Mouse (Mus musculus) E14TG2a.4 (cell line): Measurements from ENCODE around the gene Sema6b.
"Not testable (repeated sequence)": the region's sequence is repeated elsewhere in the genome, so short reads cannot be mapped to it uniquely, and the experiment has no call there.

Source experiments
- H3K27me3 ChIP-seq: 2 replicates; pipeline ENCODE4 v1.6.1; 2014; ENCODE audit warnings: low read length, control low read depth; ENCODE audit not compliant: insufficient read depth
- H3K36me3 ChIP-seq: 2 replicates; pipeline ENCODE4 v1.6.1; 2014; ENCODE audit warnings: low read length, control low read depth; ENCODE audit not compliant: insufficient read depth
- H3K4me1 ChIP-seq: replicated peaks from 2 replicates; pipeline ENCODE4 v1.6.1; 2014; ENCODE audit warnings: low read depth, low read length, control low read depth
- H3K4me3 ChIP-seq: replicated peaks from 2 replicates; pipeline ENCODE4 v1.5.1; 2014; ENCODE audit warnings: mild to moderate bottlenecking, low read length
- H3K9me3 ChIP-seq: 2 replicates; pipeline ENCODE4 v1.6.1; 2014; ENCODE audit warnings: low read length, control low read depth
- CTCF ChIP-seq: conservative IDR thresholded peaks from 2 replicates; pipeline ENCODE4 v1.5.1; 2014; ENCODE audit warnings: low read length
- NANOG ChIP-seq: IDR thresholded peaks from 2 replicates; pipeline ENCODE4 v1.6.1; 2014; ENCODE audit warnings: borderline replicate concordance, low read length, mixed read lengths
- POU5F1 ChIP-seq: IDR thresholded peaks from 2 replicates; pipeline ENCODE4 v1.6.1; 2014; ENCODE audit warnings: low read length, borderline replicate concordance

Sema6b gene

DNA sequence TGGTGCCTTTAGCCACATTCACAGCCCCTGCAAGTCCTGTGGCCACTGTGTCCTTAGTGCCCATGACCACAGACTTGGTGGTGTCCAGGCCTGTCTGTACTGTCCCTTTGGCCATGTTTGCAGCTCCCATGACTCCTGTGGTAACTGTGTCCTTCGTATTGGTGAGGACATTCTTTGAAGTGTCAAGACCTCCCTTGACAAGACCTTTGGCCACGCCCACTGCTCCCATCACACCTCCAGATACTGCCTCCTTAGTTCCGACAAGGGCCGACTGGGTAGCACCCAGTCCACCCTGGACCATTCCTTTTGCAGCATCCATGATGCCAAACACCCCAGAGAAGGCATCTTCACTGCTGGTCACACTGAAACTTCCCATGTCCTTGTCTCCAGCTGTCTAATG, 33.2 kb downstream of the Sema6b start:
- peaks cover 6% of the 10 kb centered on the region for H3K4me1 ChIP-seq
- H3K36me3 ChIP-seq = peaks cover 22% of the 10 kb centered on the region
- H3K9me3 ChIP-seq = no peaks in the 10 kb centered on the region
- H3K4me3 ChIP-seq = no peak overlapping the region
- no peak for TF ChIP-seq CTCF
- TF ChIP-seq NANOG = no peak
- no peak for TF ChIP-seq POU5F1
- no peaks in the 10 kb centered on the region for H3K27me3 ChIP-seq

DNA sequence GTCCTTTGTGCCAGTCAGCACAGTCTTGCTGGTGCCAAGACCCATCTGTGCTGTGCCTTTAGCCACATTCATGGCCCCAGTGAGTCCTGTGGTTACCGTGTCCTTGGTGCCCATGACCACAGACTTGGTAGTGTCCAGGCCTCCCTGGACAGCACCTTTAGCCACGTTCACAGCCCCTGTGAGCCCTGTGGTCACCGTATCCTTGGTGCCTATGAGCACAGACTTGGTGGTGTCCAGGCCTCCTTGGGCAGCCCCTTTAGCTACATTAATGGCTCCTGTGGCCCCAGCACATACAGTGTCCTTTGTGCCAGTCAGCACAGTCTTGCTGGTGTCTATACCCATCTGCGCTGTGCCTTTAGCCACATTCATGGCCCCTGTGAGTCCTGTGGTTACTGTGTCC, 33.7 kb downstream of the Sema6b start:
- not testable (repeated sequence) for H3K9me3 ChIP-seq, H3K4me3 ChIP-seq, H3K4me1 ChIP-seq, H3K27me3 ChIP-seq
- peaks cover 28% of the 10 kb centered on the region for H3K36me3 ChIP-seq

DNA sequence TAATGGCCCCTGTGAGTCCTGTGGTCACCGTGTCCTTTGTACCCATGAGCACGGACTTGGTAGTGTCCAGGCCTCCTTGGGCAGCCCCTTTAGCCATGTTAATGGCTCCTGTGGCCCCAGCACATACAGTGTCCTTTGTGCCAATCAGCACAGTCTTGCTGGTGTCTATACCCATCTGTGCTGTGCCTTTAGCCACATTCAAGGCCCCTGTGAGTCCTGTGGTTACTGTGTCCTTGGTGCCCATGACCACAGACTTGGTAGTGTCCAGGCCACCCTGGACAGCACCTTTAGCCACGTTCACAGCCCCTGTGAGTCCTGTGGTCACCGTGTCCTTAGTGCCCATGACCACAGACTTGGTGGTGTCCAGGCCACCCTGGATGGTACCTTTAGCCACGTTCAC, 35.3 kb downstream of the Sema6b start:
- H3K4me1 ChIP-seq, H3K27me3 ChIP-seq, H3K4me3 ChIP-seq, H3K9me3 ChIP-seq: not testable (repeated sequence)
- peaks cover 44% of the 10 kb centered on the region for H3K36me3 ChIP-seq

DNA sequence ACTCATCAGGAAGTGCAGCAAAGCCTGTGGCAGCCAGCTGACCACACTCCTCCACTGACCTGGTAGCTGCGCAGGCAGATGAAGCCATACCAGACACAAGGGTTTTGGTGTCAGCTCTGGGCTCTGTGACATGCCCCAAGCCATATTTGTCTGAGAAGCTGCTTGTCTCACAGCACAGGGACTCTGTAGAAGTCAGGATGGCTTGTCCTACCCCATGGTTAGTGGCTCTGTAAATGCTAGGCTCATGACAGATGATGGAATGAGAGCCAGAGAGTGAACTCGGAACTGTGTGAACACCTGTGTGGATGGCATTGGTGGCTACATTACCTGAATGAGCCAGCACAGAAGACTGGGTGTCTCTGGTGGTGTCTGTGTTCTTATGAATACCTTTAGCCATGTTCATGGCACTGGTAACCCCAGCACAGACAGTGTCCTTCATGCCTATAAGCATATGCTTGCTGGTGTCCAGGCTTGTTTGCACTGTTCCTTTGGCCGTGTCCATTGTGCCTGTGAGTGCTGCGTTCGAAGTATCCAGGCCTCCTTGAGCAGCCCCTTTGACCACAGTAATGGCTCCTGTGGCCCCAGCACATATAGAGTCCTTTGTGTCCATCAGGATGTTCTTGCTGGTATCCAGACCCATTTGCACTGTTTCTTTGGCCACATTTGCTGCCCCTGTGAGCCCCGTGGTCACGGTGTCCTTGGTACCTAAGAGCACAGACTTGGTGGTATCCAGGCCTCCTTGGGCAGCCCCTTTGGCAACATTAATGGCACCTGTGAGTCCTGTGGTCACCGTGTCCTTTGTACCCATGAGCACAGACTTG, 36.5 kb downstream of the Sema6b start:
- no peaks in the 10 kb centered on the region for H3K4me1 ChIP-seq
- peaks cover 55% of the 10 kb centered on the region for H3K36me3 ChIP-seq
- no peaks in the 10 kb centered on the region for H3K9me3 ChIP-seq
- TF ChIP-seq POU5F1 = no peak
- no peak for TF ChIP-seq NANOG
- TF ChIP-seq CTCF = no peak
- H3K27me3 ChIP-seq = no peaks in the 10 kb centered on the region
- no peak overlapping the region for H3K4me3 ChIP-seq

DNA sequence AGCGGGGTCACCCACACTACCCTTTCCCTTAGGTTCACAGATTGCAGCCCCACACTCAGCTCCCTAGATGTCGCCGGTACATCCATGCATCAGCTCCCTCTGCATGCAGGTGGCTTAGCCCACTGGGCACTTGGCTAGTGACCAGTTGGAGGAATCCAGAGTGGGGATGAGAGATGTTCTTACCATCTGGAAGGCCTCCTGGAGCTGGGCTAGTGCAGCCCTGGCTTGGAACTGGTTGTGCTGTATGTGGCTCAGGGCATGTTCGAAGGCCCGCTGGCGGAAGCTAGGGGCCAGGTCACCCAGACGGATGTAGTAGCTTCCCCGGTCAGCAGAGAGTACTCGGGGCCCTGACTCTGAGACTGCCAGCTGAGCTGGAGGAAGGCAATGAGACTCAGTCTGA, 37.2 kb downstream of the Sema6b start:
- H3K9me3 ChIP-seq = no peaks in the 10 kb centered on the region
- no peaks in the 10 kb centered on the region; the same call in 1 of the 2 replicates for H3K4me1 ChIP-seq
- H3K27me3 ChIP-seq = no peaks in the 10 kb centered on the region
- peaks cover 63% of the 10 kb centered on the region for H3K36me3 ChIP-seq
- TF ChIP-seq NANOG = no peak
- H3K4me3 ChIP-seq = no peak overlapping the region

DNA sequence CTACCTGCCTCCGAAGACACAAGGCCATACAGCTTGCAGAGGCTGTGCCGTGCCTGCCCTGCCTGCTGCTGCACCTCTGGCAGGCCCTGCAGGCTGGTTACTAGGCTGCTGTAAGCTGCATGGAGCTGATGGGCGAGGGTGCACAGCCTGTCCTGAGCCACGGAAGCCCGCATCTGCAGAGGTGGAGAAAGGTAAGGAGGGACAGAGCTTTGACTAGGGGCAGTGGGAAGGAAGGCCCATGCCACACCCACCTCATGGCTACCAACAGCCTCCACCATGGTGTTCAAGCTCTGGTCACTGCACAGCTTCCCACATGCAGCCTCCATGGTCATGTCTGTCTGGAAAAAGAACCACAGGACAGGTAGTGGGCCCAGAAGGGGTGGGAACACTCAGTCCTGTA, 38.0 kb downstream of the Sema6b start:
- Histone ChIP-seq H3K4me3 (no peak overlapping the region), H3K27me3 (no peaks in the 10 kb centered on the region), H3K36me3 (peaks cover 70% of the 10 kb centered on the region), H3K4me1 (no peaks in the 10 kb centered on the region; the same call in 1 of the 2 replicates), H3K9me3 (no peaks in the 10 kb centered on the region)
- TF ChIP-seq CTCF (no peak), POU5F1 (no peak), NANOG (no peak)

DNA sequence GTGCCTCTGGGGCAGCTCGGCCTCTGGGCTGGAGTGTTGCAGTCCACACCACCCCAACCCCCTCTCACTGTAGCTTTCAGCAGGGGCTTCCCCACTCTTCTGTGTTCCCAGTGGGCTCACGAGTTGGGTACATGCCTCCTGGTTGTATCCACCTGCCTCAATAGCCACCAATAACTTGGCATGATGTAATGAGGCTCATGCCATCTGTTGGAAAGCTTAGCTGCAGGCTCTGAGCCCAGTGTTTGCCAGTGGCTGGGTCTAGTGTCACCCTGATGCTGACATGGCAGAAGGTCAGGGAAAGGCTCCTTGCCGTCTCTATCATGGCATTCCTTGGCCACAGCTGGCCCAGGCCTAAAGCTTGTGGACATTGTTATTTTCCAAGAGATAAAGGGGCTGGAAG, 39.3 kb downstream of the Sema6b start:
- TF ChIP-seq NANOG (no peak), CTCF (no peak), POU5F1 (no peak)

DNA sequence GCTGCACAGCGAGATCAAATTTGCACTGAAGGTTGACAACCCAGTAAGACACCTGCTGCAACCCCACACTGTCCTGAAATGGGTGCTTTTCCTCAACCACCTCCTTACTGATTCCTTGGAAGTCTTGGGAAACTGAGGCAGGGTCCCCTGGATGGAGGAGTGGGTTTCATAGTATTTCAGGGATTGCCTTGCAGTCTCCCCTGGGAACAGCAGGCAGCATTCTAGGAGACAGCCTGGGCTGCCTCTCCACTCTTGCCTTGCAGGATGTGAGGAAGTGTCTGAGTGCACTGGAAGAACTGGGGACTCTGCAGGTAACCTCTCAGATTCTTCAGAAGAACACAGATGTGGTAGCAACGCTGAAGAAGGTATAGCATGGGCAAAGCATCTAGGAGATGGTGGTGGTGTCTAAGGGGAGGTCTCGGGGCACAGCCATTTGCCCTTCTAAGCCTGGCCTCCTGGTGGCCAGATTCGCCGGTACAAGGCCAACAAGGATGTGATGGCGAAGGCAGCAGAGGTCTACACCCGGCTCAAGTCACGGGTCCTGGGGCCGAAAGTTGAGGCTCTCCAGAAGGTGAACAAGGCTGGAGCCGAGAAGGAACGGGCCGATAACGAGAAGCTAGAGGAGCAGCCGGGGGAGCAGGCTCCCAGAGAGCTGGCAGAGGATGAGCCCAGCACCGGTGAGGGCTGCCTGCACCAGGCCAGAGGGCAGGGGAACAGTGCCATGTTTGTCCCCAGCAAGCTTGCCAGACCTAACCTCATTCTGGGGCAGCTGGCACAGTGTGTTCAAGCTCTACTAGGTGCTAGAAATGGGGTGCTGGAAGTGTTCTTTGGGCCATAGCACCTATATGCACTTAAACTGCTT, 41.2 kb downstream of the Sema6b start:
- Histone ChIP-seq H3K4me1 (no peaks in the 10 kb centered on the region; the same call in 1 of the 2 replicates), H3K4me3 (no peak overlapping the region), H3K36me3 (peaks cover 100% of the 10 kb centered on the region), H3K9me3 (no peaks in the 10 kb centered on the region), H3K27me3 (no peaks in the 10 kb centered on the region)
- TF ChIP-seq CTCF (peak; percentile 22), NANOG (no peak)

More for the DNA sequence above, 39.3 kb downstream of the Sema6b start:
- Histone ChIP-seq H3K4me1 (no peaks in the 10 kb centered on the region; the same call in 1 of the 2 replicates), H3K36me3 (peaks cover 84% of the 10 kb centered on the region), H3K4me3 (no peak overlapping the region), H3K27me3 (no peaks in the 10 kb centered on the region), H3K9me3 (no peaks in the 10 kb centered on the region)

DNA sequence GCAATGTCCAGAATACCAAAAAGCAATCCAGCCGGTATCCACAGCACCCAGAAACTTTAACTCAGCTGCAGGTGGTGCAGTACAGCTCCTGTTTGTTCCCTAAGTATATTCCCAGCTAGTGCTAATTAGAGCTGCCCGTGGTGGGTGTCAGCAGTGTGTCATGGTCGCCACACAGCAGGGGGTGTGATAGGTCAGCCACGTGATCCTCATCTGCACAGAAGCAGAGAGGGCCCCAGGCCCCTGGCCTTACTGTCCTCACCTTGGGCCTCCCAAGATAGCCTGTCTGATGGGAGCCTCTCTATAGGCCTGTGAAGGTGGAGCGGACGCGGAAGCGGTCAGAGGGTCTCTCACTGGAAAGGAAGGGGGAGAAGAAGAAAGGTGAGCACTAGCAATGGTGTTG, 42.0 kb downstream of the Sema6b start:
- Histone ChIP-seq H3K36me3 (peaks cover 100% of the 10 kb centered on the region), H3K4me1 (no peaks in the 10 kb centered on the region; the same call in 1 of the 2 replicates), H3K9me3 (no peaks in the 10 kb centered on the region), H3K27me3 (no peaks in the 10 kb centered on the region), H3K4me3 (no peak overlapping the region)
- TF ChIP-seq CTCF (no peak), POU5F1 (no peak), NANOG (no peak)
